Mouse (Mus musculus): Measurements from ENCODE around the gene Gpr55. TPM values are rescaled to one million over a fixed set of nuclear protein-coding genes. Genes with fewer than 3 reads are reported as not detected.

Gpr55 gene
- total RNA-seq, 2 experiments from 2014 or later = 3.7 to 6.6 TPM

DNA sequence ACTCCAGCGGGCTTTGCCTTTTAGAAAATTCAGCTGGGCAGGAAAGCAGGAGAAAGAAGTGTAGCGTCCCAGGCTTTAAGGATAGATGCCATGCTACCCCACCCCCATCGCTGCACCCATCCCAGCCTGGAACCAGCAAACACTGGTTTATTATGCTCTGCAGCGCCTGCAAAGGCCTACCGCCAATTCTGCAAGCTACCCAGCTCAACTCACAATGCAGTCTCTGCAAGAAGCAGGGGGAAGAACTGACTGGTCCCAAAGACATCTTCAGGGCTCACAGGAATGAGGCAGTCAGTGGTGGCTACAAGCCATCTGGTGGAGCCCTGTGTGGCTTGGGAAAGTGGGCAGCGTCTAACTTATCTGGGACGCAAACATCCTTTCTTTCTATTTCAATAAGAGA is 39.1 kb downstream of the Gpr55 start:
- no peak for DNase-seq (ENCODE audit: low spot score in 2 of 2)

DNA sequence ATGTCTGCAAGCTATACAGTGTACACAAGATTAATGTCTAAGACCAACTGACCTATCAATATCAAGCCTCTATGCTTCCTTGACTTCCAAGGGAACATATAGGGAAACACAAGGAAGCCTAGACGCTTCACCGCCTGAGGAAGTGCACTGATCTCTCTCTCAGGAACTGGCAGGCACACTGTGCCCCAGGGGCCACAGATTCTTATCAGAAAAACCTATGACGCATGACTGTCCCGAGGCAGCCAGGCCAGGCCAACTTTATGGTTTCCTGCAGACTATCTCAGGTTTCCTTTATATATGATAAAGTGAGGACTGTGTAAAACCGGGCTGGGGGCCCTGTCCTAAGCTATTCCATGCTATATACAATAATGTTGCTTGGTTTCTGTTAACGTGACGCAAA is 41.2 kb downstream of the Gpr55 start:
- DNase-seq (ENCODE audit: low spot score in 2 of 2) = no peak

DNA sequence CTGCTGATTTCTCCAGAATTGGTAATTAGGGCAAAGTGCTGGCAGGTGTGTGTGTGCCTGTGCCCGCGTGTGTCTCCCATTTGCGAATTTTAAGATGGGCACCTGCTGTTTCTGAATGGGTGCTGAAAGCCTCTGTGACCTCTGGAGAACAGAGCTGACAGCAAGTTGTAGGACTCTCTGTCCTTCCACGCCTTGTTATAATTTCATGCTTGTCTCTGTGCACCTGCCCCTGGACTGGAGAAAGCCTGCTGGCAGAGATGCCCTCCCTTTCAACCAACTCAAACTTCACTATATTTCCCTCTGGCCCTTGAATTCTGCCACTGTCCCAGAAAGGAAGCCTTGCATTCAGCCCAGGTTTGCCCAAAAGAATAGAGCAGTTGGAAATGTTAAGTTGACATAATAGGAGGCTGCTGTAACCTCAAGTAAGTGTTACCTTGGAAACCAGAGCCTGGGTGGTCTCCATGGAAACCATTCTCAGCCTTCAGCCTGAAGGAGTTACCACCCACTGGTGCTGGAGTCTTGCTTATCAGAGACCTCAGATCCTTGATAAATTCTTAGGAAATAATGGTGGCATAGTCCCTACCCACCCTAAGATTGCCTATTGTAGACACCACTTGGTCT is 43.9 kb downstream of the Gpr55 start:
- no peak for DNase-seq (ENCODE audit: low spot score in 2 of 2)

DNA sequence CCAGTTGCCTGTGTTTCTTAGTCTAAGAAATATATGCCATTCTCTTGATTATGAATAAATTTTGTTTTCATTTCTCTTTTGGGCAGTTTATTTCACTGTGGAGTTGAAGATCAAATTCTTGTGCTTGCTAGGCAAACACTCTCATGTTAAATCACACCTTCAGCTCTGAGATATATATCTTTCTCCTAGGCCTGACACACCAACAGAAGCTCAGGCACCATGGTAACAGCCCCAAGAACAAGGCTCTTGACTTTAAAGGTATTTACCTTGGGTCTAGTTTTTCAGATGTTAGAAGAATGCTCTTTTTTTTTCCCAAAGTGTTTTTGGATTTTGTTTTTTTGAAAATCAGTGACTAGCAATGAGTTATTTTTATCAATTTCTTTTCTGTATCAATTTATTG is 44.9 kb downstream of the Gpr55 start:
- DNase-seq (ENCODE audit: low spot score in 2 of 2) = no peak

DNA sequence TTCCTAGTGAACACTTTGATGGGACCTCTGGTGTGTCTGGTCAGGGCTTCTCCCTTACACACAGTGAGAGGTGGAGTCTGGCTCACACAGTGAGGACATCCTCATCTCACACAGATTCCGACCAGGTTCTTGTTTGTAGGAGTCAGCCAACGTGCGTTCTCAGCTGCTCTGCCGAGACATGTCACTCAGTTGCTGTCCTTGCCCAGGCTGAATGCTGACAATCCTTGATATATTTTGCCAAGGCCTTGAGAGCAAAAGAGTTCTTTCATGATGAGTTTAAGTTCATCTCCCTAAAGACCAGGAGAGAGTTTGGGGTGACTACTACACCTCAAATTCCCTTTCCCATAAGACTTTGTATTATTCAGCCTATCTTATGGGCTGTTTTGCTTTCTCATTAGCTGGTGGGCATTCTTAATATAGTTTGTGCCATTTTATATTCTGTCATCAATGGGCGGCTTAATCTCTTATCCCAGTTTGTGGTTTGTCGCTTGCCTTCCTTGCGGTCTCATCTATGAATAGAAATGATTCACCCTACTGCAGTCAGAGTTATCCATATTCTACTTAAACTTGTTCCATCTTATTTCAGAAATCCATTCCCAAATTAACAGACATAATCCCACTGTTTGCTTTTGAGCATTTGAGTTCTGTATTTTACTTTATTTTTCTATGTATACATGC is 47.6 kb downstream of the Gpr55 start:
- no peak for DNase-seq (ENCODE audit: low spot score in 2 of 2)

DNA sequence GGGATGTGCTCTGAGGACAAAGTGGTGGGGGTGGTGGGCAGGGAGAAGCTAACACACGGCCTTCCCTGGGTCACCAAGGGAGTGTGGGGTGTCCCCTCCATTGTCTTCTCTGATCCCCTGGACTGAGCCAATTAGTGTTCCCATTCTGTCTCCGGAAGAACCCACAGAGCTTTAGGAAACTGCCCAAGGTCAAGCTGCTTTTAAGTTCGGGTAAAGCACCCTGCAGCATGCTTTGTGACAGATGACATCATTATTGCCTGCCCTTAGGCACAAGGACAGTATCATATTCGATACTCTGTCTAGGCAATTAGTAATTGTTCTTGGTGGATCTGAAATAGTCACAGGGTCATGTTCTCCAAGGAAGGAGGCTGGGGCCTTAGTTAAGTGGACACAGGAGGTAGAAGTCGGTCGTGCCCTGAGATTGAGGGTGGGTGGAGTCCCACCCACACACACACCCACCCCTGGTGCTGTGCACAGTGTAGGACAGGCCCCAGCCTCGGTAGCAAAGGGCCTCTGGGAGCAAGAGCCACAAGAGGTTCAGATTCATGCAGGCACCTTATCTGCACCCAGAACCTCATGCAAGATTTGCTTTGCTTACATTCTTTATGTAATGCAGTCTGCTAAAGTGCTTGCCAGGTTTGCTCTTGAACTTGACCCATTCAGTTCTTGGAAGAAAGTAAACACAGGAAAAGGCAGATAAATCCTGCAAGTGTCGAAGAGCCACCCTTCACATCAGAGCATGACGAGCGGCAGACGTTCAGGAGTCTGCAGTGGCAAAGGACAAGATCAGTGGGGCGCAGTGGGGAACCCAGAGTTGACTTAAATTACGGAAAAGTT is 51.8 kb downstream of the Gpr55 start:
- DNase-seq (ENCODE audit: low spot score in 2 of 2) = no peak

DNA sequence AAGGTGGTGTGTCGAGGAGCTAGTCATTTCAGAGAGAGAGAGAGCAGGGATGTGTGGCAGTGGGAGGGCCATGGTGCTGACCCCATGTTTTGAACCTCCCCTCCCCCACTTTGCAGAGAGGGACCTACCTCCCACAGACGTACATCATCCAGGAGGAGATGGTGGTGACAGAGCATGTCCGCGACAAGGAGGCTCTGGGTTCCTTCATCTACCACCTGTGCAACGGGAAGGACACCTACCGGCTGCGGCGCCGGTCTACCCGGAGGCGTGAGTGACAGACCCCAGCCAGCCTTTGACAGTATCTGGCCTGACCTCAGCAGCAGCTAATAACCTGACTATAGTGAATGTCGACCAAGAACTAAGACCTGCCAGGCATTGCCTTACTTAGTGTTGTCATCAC is 53.9 kb downstream of the Gpr55 start:
- no peak for DNase-seq (ENCODE audit: low spot score in 2 of 2)

DNA sequence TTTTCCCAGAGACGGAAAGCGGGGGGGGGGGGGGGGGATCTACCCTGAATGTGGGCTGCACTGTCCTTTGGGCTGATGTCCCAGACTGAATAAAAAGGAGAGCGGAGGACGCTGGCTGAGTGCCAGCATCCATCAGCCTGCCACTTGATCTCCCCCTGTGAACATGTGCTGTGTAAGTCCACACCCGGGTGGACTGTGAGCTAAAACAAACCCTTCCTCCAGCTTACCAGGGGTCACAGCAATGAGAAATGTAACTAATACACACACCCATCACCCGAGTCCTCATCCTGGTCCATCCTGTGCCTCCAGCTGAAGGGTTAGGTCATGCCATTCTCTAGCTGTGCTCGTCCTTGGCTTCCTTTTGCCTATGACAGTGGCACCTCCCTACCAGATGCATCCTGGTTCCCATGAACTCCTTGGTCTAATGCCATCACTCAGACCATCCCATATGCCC is 58.7 kb downstream of the Gpr55 start:
- peak in 1 of 2 experiments; percentile 23 for DNase-seq (ENCODE audit: low spot score in 2 of 2)

DNA sequence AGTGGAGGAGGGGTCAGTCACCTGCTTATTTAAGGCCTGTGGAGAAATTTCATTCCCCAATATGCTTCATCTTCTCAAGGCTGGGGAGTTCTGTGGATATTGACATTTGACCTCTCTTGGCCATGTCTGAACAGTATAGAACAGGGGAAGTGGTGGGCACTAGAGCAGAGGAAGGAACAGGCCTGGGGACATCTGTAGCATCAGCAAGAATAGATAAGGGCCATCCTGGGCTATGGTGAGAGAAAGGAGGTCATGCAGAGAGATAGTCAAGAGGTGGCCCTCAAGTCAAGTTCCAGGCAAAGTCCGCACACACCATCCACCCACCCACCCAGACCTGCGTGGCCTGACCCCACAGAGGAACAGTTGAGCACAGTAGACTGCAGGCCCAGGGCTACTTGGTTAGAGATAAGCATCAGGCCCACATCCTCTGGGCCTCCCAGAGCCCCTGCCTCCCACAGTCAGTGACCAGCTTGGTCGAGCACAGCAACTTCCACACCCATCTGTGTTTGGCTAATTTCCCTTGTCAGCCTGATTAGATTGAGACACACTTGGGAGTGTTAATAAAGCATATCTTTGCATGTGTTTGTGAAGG is 59.2 kb downstream of the Gpr55 start:
- peak in 1 of 2 experiments; percentile 8 for DNase-seq (ENCODE audit: low spot score in 2 of 2)

DNA sequence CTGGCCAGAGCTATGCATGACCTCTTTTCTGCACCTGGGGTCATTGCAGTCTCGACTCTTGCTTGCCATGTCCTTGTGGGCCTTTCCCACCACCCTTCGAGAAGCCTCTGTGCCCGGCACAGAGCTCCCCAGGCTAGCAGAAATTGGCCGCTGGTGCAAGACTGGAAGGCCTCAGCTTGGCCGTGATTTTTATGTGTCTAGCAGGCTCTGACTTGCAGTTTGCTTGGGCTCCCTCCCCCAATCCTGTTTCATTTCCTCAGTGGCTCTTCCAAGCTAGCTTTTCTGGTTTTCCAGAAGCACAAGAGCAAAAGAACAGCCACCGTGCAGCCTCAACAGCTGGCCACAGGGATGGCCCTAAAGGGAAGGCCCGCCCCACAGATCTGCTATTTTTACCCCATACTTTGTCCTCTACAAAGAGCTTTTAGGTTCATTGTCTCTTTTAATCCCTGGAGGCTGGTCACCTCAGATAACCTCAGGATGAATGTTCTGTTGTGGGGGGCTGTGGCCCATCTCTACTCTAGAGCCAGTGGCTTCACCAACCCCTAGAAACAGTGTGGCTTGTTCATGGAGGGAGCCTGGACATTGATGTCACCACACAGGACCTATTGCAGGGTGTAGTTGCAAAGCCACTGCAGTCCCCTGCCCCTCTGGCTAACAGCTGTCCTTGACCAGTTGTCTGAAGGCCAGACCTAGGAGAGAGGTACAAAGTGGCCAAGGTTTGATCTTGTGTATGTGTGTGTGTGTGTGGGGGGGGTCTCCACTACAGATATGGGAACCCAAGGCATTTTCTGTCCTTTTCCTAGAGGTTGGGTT is 60.1 kb downstream of the Gpr55 start:
- peak in 1 of 2 experiments; percentile 11 for DNase-seq (ENCODE audit: low spot score in 2 of 2)

DNA sequence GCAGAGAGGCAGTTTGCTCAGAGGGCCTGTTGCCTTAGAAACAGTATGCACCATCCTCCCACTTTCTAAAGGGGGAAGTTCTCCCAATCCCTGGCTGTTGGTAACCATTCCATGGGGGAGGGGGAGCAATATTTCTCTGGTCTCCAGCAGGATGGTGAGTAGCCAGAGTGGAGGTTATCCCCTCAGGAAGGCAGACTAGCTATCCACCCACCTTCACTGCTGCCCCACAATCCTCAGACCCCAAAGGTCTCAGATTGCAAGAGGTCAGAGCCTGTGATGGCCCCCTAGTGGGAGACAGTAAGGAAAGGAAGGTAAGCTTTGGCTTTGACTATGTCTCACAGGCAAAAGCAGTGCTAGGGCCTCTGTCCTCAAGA is 61.4 kb downstream of the Gpr55 start:
- peak in 1 of 2 experiments; percentile 15 for DNase-seq (ENCODE audit: low spot score in 2 of 2)

DNA sequence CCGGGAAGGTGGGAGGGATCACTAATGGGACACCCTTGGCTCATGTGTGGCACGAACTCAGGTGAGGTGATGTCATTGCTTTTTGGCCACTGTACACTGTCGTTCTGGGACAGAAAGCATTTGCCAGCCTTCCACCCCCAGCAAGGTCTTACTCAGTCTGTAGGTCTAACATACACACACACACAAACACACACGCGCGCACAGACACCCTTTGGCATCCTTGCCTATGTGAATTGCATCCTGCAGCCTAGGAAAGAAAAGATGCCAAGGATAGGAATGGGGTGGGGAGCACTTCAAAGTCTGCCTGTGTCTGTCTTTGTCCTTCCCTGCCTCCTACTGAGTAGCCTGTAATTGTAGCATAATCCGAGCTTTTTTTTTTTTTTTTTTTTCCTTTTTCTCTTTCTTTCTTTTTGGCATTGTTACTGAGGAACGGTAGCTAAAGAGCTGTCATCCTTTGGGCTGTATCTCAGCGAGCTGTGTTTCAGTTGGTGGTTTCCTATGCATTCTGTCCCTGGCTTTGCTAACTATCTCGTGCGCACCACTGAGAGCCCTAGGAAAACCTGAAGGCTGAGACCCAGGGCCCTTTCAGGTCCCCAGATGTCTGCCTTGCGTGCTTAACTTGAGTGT is 61.9 kb downstream of the Gpr55 start:
- no peak for DNase-seq (ENCODE audit: low spot score in 2 of 2)

DNA sequence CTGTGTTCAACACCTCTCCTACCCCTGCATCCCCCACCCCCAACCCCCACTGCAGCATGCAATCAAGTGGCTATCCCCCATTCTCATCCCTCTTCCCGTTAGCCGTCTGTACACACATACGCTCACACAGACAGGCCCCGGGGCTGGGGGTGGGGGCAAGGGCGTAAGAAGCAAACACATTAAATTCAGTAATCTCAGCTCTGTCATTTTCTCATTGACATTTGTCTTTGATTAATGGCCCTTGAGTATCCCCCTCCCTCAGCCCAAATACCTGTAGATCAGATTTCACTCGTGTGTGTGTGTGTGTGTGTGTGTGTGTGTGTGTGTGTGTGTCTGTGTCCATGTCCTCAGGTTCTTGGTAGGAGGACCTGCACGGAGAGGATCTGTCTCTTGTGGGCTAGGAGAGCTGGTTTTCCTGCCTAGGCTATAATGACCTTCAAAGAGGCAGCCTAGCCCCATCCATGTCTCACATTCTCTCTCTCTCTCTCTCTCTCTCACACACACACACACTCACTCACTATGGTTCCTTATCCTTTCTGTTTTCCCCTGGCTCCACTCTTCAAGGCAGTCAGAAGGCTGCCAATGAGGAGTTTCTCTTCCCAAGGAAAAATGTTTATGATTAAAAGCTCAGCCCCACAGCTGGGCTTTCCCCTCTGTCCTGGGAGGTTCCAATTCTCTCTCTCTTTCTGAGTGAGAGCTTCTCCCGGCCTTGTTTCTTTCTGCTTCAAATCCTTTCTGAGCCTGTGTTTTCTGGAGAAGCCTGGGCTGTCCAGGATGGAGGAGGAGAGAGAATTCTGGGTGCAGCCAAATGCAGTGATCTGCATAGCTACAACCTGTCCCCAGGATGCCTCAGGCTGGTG is 62.7 kb downstream of the Gpr55 start:
- no peak for DNase-seq (ENCODE audit: low spot score in 2 of 2)

DNA sequence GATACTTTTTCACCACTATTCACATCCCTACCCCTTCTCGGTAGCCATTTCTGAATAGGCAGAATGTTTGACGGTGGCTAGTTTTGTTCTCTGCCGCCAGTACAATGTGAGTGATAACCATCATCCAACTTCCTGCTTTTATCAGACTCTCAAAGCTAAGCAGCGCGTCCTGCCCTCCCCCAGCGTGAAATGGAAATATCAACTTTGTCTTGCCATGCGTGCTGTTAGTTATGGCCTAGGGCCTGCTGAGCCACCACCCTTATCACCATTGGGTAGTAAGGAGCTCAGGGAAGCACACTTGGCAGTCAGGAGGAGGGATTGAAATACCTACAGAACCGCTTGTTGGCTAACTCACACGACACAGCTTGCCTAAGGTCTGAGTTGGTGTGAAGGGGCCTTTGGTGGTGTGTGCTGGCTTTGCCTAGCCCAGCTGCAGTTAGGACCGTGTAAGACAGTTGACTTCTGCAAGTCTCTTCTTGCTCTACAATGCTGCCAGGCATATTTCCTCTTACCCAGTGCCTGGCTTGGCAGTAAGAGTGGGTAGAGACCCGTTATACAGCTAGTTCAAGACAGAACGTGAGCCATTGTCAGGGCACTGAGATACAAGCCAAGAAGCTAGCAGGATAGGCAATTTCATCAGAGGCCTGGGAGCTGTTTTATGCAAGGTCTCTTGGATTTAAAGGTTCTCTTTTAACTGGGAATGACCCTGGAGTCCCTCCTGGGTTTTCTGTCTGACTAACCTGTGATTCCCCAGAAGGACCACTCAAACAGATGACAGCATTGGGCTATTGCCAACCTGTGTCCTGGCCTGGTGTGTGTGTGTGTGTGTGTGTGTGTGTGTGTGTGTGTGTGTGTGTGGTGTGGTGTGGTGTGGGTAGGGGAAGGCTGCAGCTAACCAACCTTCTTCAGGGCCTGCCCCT is 63.8 kb downstream of the Gpr55 start:
- peak in 1 of 2 experiments; percentile 21 for DNase-seq (ENCODE audit: low spot score in 2 of 2)

DNA sequence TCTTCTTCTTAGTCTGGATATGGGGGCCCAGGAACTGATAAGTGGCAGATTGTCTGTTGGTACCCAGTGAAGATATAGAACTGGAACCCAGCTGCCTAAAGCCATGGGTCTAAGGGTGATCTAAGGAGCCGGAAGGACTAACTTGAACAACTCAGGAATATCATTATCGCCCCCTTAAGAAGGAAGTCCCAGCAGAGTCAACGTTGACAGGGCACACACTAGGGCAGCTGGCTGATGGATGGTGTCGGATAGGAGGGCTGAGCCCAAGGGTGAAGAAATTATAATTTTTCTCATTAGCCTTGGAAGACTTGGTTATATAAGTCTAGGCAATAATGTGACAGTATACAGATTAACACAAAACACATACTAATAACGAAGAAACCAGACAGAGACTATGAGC is 64.7 kb downstream of the Gpr55 start:
- DNase-seq (ENCODE audit: low spot score in 2 of 2) = no peak

DNA sequence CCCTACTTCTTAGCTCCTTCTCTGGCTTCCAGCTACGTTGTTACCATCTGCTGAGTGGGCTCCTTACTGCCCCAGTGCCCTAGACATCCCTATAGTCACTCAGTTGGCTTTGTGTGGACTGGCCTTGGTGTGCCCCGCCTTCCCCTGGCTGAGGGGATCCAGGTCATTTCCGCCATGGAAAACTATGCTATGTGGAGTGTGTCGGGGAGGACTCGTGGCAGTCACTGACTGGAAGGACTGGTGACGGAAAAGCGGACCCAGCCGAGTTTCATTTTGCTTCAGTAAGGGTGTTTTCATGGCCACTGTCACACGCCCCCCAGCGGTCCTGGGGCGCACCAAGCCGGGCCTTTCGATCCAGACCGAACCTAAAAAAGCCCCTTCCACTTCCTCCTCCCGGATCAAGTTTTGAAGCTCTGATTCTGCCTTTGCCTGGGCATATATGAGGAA is 65.4 kb downstream of the Gpr55 start:
- DNase-seq (ENCODE audit: low spot score in 2 of 2) = peak; percentile 58 to 63

DNA sequence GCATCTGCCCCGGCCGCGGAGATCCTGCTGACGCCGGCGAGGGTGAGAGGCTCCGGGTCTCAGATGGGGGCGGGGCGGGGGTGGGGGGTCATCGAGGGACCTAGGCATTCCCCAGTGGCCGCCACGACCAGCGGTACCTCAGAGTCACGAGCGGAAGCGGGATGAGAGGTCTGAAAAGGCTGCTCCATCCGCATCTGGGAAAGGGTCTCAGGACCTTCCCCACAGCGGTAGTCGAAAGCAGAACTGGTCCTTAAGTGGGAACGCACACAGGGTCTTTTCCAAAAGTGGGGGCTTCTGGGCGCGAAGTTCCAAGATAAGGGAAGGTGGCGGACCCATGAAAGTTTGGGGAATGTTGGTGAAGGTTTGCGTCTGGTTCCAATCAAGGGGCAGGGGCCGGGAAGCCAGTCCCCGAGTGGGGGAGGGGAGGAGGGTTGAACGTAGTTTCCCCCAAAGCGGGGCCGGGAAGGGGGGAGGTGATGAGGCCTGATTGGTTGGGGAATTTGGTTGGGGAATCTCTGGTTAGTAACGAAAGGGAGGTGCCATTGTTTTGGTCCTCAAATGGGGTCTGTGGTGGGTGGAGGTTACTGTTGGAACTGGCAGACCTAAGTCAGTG is 66.0 kb downstream of the Gpr55 start:
- peak; percentile 45 to 51 for DNase-seq (ENCODE audit: low spot score in 2 of 2)
